Mouse (Mus musculus) hindbrain, postnatal 0 days (tissue): ENCODE measurements at regions not wholly inside any gene's neighbourhood (a gene's known extent, or its start where the extent isn't known, plus 50 kb on each side); places are given as distances from the start of the nearest gene placed in this dataset.
"Not testable (repeated sequence)": the region's sequence is repeated elsewhere in the genome, so short reads cannot be mapped to it uniquely, and the experiment has no call there.

ENCODE experiments used
- ATAC-seq: fragments of 200-750 bp; cut with Nextera tagmentation; 2 replicates; pipeline ENCODE4 v1.8.0; 2017; ENCODE audit warnings: mild to moderate bottlenecking, moderate TSS enrichment, moderate library complexity
- DNase-seq: peaks from one replicate; pipeline ENCODE4 v3.0.0-alpha.2; 2015; ENCODE audit warnings: low spot score
- H3K27ac ChIP-seq: fragments of 300-500 bp; sonication (generic); 2 replicates; pipeline ENCODE4 v1.5.1; 2014; ENCODE audit warnings: mild to moderate bottlenecking
- H3K27me3 ChIP-seq: fragments of 300-500 bp; sonication (generic); 2 replicates; pipeline ENCODE4 v1.6.1; 2014; ENCODE audit warnings: low read length, mixed read lengths; ENCODE audit not compliant: insufficient read depth
- H3K36me3 ChIP-seq: fragments of 300-500 bp; sonication (generic); 2 replicates; pipeline ENCODE4 v1.6.1; 2014; ENCODE audit warnings: low read length, mixed read lengths; ENCODE audit not compliant: insufficient read depth
- H3K4me1 ChIP-seq: fragments of 300-500 bp; sonication (generic); 2 replicates; pipeline ENCODE4 v1.6.1; 2014; ENCODE audit warnings: antibody characterized with exemption, low read length, mixed read lengths; ENCODE audit not compliant: insufficient read depth
- H3K4me2 ChIP-seq: fragments of 300-500 bp; sonication (generic); 2 replicates; pipeline ENCODE4 v1.6.1; 2014; ENCODE audit warnings: low read depth, mild to moderate bottlenecking, low read length, moderate library complexity, mixed read lengths
- H3K4me3 ChIP-seq: fragments of 300-500 bp; sonication (generic); 2 replicates; pipeline ENCODE4 v1.5.1; 2014; ENCODE audit warnings: low read length
- H3K9ac ChIP-seq: fragments of 300-500 bp; sonication (generic); replicated peaks from 2 replicates; pipeline ENCODE4 v1.6.1; 2014; ENCODE audit warnings: mild to moderate bottlenecking, low read length, moderate library complexity, mixed read lengths
- H3K9me3 ChIP-seq: fragments of 300-500 bp; sonication (generic); 2 replicates; pipeline ENCODE4 v1.6.1; 2016; ENCODE audit warnings: low read length, mixed read lengths
- CTCF ChIP-seq: IDR thresholded peaks from 2 replicates; pipeline ENCODE4 v1.5.1; 2016; ENCODE audit warnings: antibody characterized with exemption, control low read depth, low read depth
- WGBS: fragments of 180-500 bp; shearing (Covaris S2); extraction: QIAGEN DNeasy Blood & Tissue Kit; methylation state at CpG from one replicate; pipeline ENCODE4 v1.1.7; 2014; 5-methylcytosine and 5-hydroxymethylcytosine counted together

- H3K27ac ChIP-seq, H3K36me3 ChIP-seq, H3K9me3 ChIP-seq, DNase-seq, H3K4me1 ChIP-seq, H3K9ac ChIP-seq, H3K4me2 ChIP-seq, H3K4me3 ChIP-seq, H3K27me3 ChIP-seq, ATAC-seq: not testable (repeated sequence)
- TF ChIP-seq CTCF = 0 out of 2 replicates have a peak, but pooled peaks have one; percentile 10
- 68% methylated on average over 4 of the region's 4 CpGs for WGBS
These were observed 632.5 kb downstream of the Dad1 start for GRCm38 (mm10) chr14:53621376-53621775.

- not testable (repeated sequence) for H3K36me3 ChIP-seq, DNase-seq, H3K27me3 ChIP-seq, H3K4me3 ChIP-seq, H3K4me1 ChIP-seq, H3K27ac ChIP-seq, H3K9ac ChIP-seq, H3K4me2 ChIP-seq, H3K9me3 ChIP-seq, ATAC-seq
- 46% methylated on average over 3 of the region's 3 CpGs for WGBS
These were observed 637.8 kb downstream of the Dad1 start for GRCm38 (mm10) chr14:53616061-53616460.

GRCm38 (mm10) chr14:53614341-53614740 is 639.6 kb downstream of the Dad1 start:
- H3K27me3 ChIP-seq = no peaks in the 10 kb centered on the region
- DNase-seq = peak; percentile 3
- no peak for ATAC-seq

GRCm38 (mm10) chr14:53599299-53599698 is 654.6 kb downstream of the Dad1 start:
- H3K4me3 ChIP-seq, H3K4me2 ChIP-seq, DNase-seq, H3K9ac ChIP-seq, H3K9me3 ChIP-seq, H3K4me1 ChIP-seq, H3K27ac ChIP-seq, H3K27me3 ChIP-seq, ATAC-seq, H3K36me3 ChIP-seq: not testable (repeated sequence)
- WGBS = 50% methylated on average over 3 of the region's 3 CpGs

More at GRCm38 (mm10) chr14:53614341-53614740, 639.6 kb downstream of the Dad1 start:
- no peak overlapping the region for H3K4me3 ChIP-seq
- H3K9ac ChIP-seq = no peak overlapping the region
- H3K27ac ChIP-seq = no peak overlapping the region
- H3K36me3 ChIP-seq = no peaks in the 10 kb centered on the region
- TF ChIP-seq CTCF = peak; percentile 36
- no peaks in the 10 kb centered on the region for H3K4me1 ChIP-seq
- H3K4me2 ChIP-seq = no peak overlapping the region
- no peaks in the 10 kb centered on the region for H3K9me3 ChIP-seq

- H3K27ac ChIP-seq, H3K4me2 ChIP-seq, DNase-seq, H3K27me3 ChIP-seq, ATAC-seq, H3K9ac ChIP-seq, H3K4me1 ChIP-seq, H3K9me3 ChIP-seq, H3K36me3 ChIP-seq, H3K4me3 ChIP-seq: not testable (repeated sequence)
These were observed 656.6 kb downstream of the Dad1 start for GRCm38 (mm10) chr14:53597287-53597686.

GRCm38 (mm10) chr14:53590601-53591000 is 663.3 kb downstream of the Dad1 start:
- ATAC-seq, H3K9me3 ChIP-seq, H3K4me3 ChIP-seq, H3K4me1 ChIP-seq, H3K4me2 ChIP-seq, H3K9ac ChIP-seq, H3K36me3 ChIP-seq, H3K27ac ChIP-seq, H3K27me3 ChIP-seq: not testable (repeated sequence)
- WGBS = 52% methylated on average over 6 of the region's 6 CpGs
- TF ChIP-seq CTCF = peak; percentile 44
- DNase-seq = peak; percentile 33

- not testable (repeated sequence) for H3K9me3 ChIP-seq, H3K27ac ChIP-seq, H3K36me3 ChIP-seq, H3K4me3 ChIP-seq, H3K9ac ChIP-seq, DNase-seq, H3K4me1 ChIP-seq, H3K27me3 ChIP-seq, ATAC-seq, H3K4me2 ChIP-seq
- WGBS = 90% methylated on average over 6 of the region's 6 CpGs
These were observed 671.4 kb downstream of the Dad1 start for GRCm38 (mm10) chr14:53582528-53582927.
